Mouse (Mus musculus): ENCODE results near the gene Tpgs1. TPM values are rescaled to one million over a fixed set of nuclear protein-coding genes. Genes with fewer than 3 reads are reported as not detected.

Tpgs1 gene
- polyA plus RNA-seq, 1 experiment, result 12.2 TPM

GRCm38 (mm10) chr10:79682916-79683582, 13.9 kb downstream of the Tpgs1 start:
- WGBS, result 1% methylated on average over 10 of the region's 10 CpGs
- TF ChIP-seq CTCF (IDR thresholded peaks at IDR 0.05; ENCODE audit: control insufficient read depth, insufficient read depth, low read length), result peak; percentile 26; the same call in 1 of the 2 replicates
- TF ChIP-seq POLR2A (IDR thresholded peaks at IDR 0.05; ENCODE audit: borderline replicate concordance, control insufficient read depth, low read depth, low read length), result no peak
- peak overlapping the region; percentile 85 for H3K4me3 ChIP-seq (replicated peaks; ENCODE audit: control insufficient read depth, low read depth, low read length)
- 0 out of 2 replicates have a peak overlapping the region, but pooled peaks have one; percentile 13 for H3K27ac ChIP-seq (ENCODE audit: control insufficient read depth, insufficient read depth, low read depth, low read length, poor library complexity)
- peaks cover 12% of the 10 kb centered on the region for H3K4me1 ChIP-seq (ENCODE audit: control insufficient read depth, insufficient read depth, low read length)

GRCm38 (mm10) chr10:79683726-79684640, 14.8 kb downstream of the Tpgs1 start:
- 57% methylated on average over 6 of the region's 6 CpGs for WGBS
- Histone ChIP-seq H3K4me1 (ENCODE audit: control insufficient read depth, insufficient read depth, low read length) (peaks cover 12% of the 10 kb centered on the region), H3K27ac (ENCODE audit: control insufficient read depth, insufficient read depth, low read depth, low read length, poor library complexity) (0 out of 2 replicates have a peak overlapping the region, but pooled peaks have one; percentile 31), H3K4me3 (replicated peaks; ENCODE audit: control insufficient read depth, low read depth, low read length) (peak overlapping the region; percentile 18)
- TF ChIP-seq POLR2A (IDR thresholded peaks at IDR 0.05; ENCODE audit: borderline replicate concordance, control insufficient read depth, low read depth, low read length) (no peak), CTCF (IDR thresholded peaks at IDR 0.05; ENCODE audit: control insufficient read depth, insufficient read depth, low read length) (no peak)

- TF ChIP-seq POLR2A (IDR thresholded peaks at IDR 0.05; ENCODE audit: borderline replicate concordance, control insufficient read depth, low read depth, low read length), result no peak
- TF ChIP-seq CTCF (IDR thresholded peaks at IDR 0.05; ENCODE audit: control insufficient read depth, insufficient read depth, low read length), result no peak
- 0 out of 2 replicates have a peak overlapping the region, but pooled peaks have one; percentile 31 for H3K27ac ChIP-seq (ENCODE audit: control insufficient read depth, insufficient read depth, low read depth, low read length, poor library complexity)
- peaks cover 12% of the 10 kb centered on the region for H3K4me1 ChIP-seq (ENCODE audit: control insufficient read depth, insufficient read depth, low read length)
- no peak overlapping the region for H3K4me3 ChIP-seq (replicated peaks; ENCODE audit: control insufficient read depth, low read depth, low read length)
- 89% methylated on average over 25 of the region's 25 CpGs for WGBS
Observed at GRCm38 (mm10) chr10:79684770-79685600, 15.8 kb downstream of the Tpgs1 start.

- no peak overlapping the region for H3K27ac ChIP-seq (ENCODE audit: control insufficient read depth, insufficient read depth, low read depth, low read length, poor library complexity)
- no peak for TF ChIP-seq CTCF (IDR thresholded peaks at IDR 0.05; ENCODE audit: control insufficient read depth, insufficient read depth, low read length)
- no peak for TF ChIP-seq POLR2A (IDR thresholded peaks at IDR 0.05; ENCODE audit: borderline replicate concordance, control insufficient read depth, low read depth, low read length)
- peaks cover 6% of the 10 kb centered on the region for H3K4me1 ChIP-seq (ENCODE audit: control insufficient read depth, insufficient read depth, low read length)
- WGBS, result 91% methylated on average over 2 of the region's 2 CpGs
- H3K4me3 ChIP-seq (replicated peaks; ENCODE audit: control insufficient read depth, low read depth, low read length), result no peak overlapping the region
Observed at GRCm38 (mm10) chr10:79686219-79686618, 17.1 kb downstream of the Tpgs1 start.

- H3K27ac ChIP-seq (ENCODE audit: control insufficient read depth, insufficient read depth, low read depth, low read length, poor library complexity), result no peak overlapping the region
- TF ChIP-seq CTCF (IDR thresholded peaks at IDR 0.05; ENCODE audit: control insufficient read depth, insufficient read depth, low read length) (no peak), POLR2A (IDR thresholded peaks at IDR 0.05; ENCODE audit: borderline replicate concordance, control insufficient read depth, low read depth, low read length) (no peak)
- peaks cover 6% of the 10 kb centered on the region for H3K4me1 ChIP-seq (ENCODE audit: control insufficient read depth, insufficient read depth, low read length)
- WGBS, result 96% methylated on average over 1 of the region's 1 CpGs
- no peak overlapping the region for H3K4me3 ChIP-seq (replicated peaks; ENCODE audit: control insufficient read depth, low read depth, low read length)
Observed at GRCm38 (mm10) chr10:79686691-79687090, 17.5 kb downstream of the Tpgs1 start.

GRCm38 (mm10) chr10:79687513-79687912, 18.3 kb downstream of the Tpgs1 start:
- peaks cover 6% of the 10 kb centered on the region for H3K4me1 ChIP-seq (ENCODE audit: control insufficient read depth, insufficient read depth, low read length)
- 98% methylated on average over 6 of the region's 6 CpGs for WGBS
- no peak overlapping the region for H3K27ac ChIP-seq (ENCODE audit: control insufficient read depth, insufficient read depth, low read depth, low read length, poor library complexity)
- TF ChIP-seq POLR2A (IDR thresholded peaks at IDR 0.05; ENCODE audit: borderline replicate concordance, control insufficient read depth, low read depth, low read length) (no peak), CTCF (IDR thresholded peaks at IDR 0.05; ENCODE audit: control insufficient read depth, insufficient read depth, low read length) (no peak)
- H3K4me3 ChIP-seq (replicated peaks; ENCODE audit: control insufficient read depth, low read depth, low read length), result no peak overlapping the region

GRCm38 (mm10) chr10:79688720-79689119, 19.6 kb downstream of the Tpgs1 start, which contains the start of gene Gzmm:
Gene Gzmm (plus strand): TSS chr10:79689020.
- Histone ChIP-seq H3K27ac (ENCODE audit: control insufficient read depth, insufficient read depth, low read depth, low read length, poor library complexity) (no peak within 1 kb of the TSS), H3K4me1 (ENCODE audit: control insufficient read depth, insufficient read depth, low read length) (peaks cover 5% of the 10 kb centered on the region), H3K4me3 (replicated peaks; ENCODE audit: control insufficient read depth, low read depth, low read length) (no peak within 1 kb of the TSS)
- TF ChIP-seq POLR2A (IDR thresholded peaks at IDR 0.05; ENCODE audit: borderline replicate concordance, control insufficient read depth, low read depth, low read length), result no peak
- WGBS, result 88% methylated on average over 4 of the region's 4 CpGs
